Mouse (Mus musculus) ES-CJ7 (cell line): ENCODE measurements around the gene Fam107a.
A peak's percentile ranks its signal among the peaks of the same experiment; 100 is the strongest.

Experiments used
- DNase-seq: peaks from one replicate; pipeline ENCODE4 v3.0.0; 2011; ENCODE audit warnings: low read depth, low spot score

Fam107a gene

GRCm38 (mm10) chr14:8317194-8318097 is at the start of gene Fam107a:
Gene Fam107a, minus strand, starts transcription at chr14:8318023.
- DNase-seq: no peak

GRCm38 (mm10) chr14:8367121-8367520 is 49.3 kb upstream of the Fam107a start:
- DNase-seq: peak; percentile 60

GRCm38 (mm10) chr14:8365833-8366232 is 48.0 kb upstream of the Fam107a start:
- DNase-seq: no peak

- DNase-seq: peak; percentile 28
These were observed 39.0 kb upstream of the Fam107a start for GRCm38 (mm10) chr14:8356836-8357235.

- peak; percentile 79 for DNase-seq
These were observed 38.2 kb upstream of the Fam107a start for GRCm38 (mm10) chr14:8355999-8356501.

- DNase-seq: no peak
These were observed 31.1 kb upstream of the Fam107a start for GRCm38 (mm10) chr14:8348927-8349326.

GRCm38 (mm10) chr14:8346255-8346997 is 28.6 kb upstream of the Fam107a start:
- peak; percentile 91 for DNase-seq

GRCm38 (mm10) chr14:8345566-8345965 is 27.7 kb upstream of the Fam107a start:
- no peak for DNase-seq

GRCm38 (mm10) chr14:8342509-8343106 is 24.8 kb upstream of the Fam107a start:
- DNase-seq: no peak

- DNase-seq: no peak
These were observed 22.4 kb upstream of the Fam107a start for GRCm38 (mm10) chr14:8340226-8340625.

GRCm38 (mm10) chr14:8335947-8336346 is 18.1 kb upstream of the Fam107a start:
- DNase-seq: no peak

GRCm38 (mm10) chr14:8334511-8334910 is 16.7 kb upstream of the Fam107a start:
- DNase-seq: no peak

- DNase-seq: no peak
These were observed 14.8 kb upstream of the Fam107a start for GRCm38 (mm10) chr14:8332314-8333252.

- DNase-seq: no peak
These were observed 13.6 kb upstream of the Fam107a start for GRCm38 (mm10) chr14:8331307-8331905.

- DNase-seq: no peak
These were observed 12.6 kb upstream of the Fam107a start for GRCm38 (mm10) chr14:8330390-8330789.

- DNase-seq: no peak
These were observed 11.7 kb upstream of the Fam107a start for GRCm38 (mm10) chr14:8329552-8329951.

- DNase-seq: no peak
These were observed 9.5 kb upstream of the Fam107a start for GRCm38 (mm10) chr14:8327371-8327770.

GRCm38 (mm10) chr14:8326961-8327360 is 9.1 kb upstream of the Fam107a start:
- no peak for DNase-seq

- DNase-seq: no peak
These were observed 7.9 kb upstream of the Fam107a start for GRCm38 (mm10) chr14:8325746-8326145.

GRCm38 (mm10) chr14:8320528-8320927 is 2.7 kb upstream of the Fam107a start:
- DNase-seq: no peak
